Mouse (Mus musculus) liver, adult 2 months (tissue): Measurements from ENCODE around the gene Nkd1.

Source experiments
- CTCF ChIP-seq: fragments of 200-500 bp; IDR thresholded peaks from 2 replicates; pipeline ENCODE4 v1.5.1; 2011; ENCODE audit warnings: low read depth, low read length, control low read depth
- POLR2A ChIP-seq: fragments of 200-500 bp; IDR thresholded peaks from 2 replicates; pipeline ENCODE4 v1.6.1; 2011; ENCODE audit warnings: low read length, control low read depth; ENCODE audit not compliant: insufficient read depth; ENCODE audit errors: extremely low read depth

DNA sequence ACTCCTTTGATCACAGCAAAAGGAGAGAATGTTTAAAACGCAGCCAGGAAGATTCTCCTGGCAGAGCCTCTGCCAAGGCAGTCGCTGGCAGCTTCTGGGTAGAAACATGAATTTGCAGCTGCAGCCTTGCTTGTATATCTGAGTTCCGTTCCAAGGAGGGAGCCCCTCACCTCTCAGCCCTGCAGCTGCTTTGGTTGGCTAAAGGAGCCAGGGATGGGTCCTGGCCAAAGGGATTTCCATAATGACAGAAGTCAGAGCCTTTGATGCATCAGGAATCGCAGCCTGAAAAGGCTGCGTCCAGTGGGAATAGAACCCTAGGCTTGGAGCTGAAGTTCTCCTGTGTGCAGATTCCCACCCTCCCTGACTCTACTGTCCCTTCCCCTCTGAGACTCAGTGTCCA is 93.8 kb downstream of the Nkd1 start:
- TF ChIP-seq CTCF (no peak), POLR2A (no peak)
